Mouse (Mus musculus) CD4-positive, CD25-positive, alpha-beta regulatory T cell, adult 2 months (primary cell): ENCODE measurements around the gene Cabp2.
"Not testable (repeated sequence)": the region's sequence is repeated elsewhere in the genome, so short reads cannot be mapped to it uniquely, and the experiment has no call there.

Experiments used
- DNase-seq: peaks from one replicate; pipeline ENCODE4 v3.0.0-alpha.2; 2012; ENCODE audit warnings: low read depth, low spot score

The Cabp2 gene

DNA sequence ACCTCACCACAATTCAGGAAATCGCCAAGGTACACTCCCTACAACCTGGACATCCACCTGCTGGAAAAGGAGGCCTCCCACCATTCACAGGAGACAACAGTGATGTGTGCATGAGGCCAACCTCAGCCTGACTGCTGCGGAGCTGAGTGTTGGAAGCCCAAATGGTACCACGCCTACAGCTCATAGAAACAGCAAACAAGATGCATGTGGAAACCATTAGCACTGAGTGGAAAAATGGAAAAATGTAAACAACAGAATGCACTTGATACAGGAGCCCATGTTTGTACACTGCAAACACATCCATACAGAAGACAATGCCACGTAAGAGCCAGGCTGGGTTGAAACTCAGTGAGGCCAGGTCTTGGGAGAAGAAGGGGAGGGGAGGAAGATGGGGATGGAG, 43.1 kb downstream of the Cabp2 start:
- no peak for DNase-seq

DNA sequence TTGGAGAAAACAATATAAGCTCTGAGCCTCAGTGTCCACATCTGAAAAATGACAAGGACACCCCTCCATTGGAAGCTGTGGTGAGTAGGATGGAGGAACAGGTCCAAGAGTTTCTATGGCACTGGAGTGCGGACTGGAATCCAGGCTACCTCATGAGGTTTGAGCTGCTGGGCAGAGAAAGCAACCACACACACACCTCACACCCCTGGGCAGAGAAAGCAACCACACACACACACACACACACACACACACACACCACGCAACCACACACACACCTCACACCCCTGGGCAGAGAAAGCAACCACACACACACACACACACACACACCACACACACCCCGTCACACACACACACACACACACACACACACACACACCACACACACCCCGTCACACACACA, 43.9 kb downstream of the Cabp2 start:
- not testable (repeated sequence) for DNase-seq

DNA sequence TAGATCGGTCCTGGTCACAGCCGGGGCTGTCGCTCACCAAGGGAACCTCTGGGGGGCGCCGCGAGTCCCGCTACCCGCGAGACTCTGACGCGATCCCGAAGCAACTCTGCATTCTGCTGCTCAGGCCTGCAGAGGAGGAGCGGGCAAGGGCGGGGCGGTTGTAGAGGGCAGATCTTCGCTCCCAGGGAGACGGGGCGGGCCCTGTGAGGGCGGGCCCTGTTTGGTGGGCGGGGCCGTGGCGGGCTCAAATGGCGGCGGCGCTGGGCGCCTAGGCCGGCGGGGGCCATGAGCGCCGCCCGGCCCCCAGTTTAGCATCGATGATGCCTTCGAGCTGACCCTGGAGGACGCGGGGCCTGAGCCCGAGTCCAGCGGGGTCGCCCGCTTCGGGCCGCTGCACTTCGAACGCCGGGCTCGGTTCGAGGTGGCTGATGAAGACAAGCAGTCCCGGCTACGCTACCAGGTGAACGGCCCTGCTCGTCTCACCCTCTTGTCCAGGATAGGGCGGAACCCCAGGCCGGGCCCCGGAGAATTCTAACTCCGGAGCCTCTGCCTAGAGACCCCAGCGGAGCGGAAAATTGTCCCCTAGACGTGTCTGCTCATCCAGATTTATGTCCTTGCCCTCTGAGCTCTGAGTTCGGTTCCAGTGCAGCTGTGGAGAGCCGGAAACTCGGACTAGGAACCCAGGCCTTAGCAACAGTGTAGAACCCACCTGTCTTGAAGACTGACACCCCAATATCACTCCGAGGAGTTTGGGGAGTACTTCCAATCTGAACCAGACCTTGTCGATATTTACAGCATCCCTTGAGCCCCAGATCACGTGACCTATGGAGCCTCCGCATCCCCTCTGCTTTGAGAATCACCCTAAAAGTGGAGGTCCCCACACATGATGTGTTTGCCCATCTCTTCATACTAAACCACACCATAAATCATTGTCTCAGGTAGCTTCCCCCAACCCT, 44.6 kb downstream of the Cabp2 start, which contains the start of gene Aip:
Gene Aip (minus strand): TSS at position 118 of the 956 bp plus-strand sequence.
- peak; percentile 99 for DNase-seq

DNA sequence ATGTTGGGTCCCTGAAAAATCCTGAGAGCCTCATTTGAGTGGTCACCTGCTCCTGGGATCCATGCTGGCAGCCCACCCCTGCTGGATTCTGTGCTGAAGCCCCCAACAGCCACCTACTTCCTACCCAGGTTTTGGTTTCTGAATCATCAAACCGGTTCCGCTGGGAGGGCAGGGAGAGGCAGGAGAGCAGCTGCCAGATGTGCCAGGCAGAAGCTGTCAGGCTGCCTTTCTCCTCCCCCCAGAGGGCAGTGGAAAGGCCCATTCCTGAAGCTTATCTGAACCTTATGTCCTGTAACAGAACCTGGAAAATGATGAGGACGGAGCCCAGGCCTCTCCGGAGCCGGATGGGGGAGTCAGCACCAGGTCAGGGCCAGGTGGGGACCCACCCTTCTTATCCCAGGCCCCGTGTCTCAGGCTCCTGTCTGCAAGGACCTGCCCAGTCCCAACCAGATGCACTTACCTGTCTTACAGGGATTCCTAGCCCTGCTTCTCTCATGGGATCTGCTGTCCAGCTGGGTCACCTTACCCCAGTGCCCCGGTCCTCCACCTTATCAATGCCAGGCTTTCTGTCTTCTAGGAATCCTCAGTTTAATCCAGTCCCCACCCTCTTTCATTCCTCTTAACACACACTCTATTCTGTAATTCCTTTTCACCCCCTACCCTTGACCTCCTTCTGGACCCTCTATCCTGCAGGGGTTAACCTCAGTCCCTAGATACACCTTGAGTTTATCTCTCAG, 45.5 kb downstream of the Cabp2 start:
- DNase-seq: no peak

DNA sequence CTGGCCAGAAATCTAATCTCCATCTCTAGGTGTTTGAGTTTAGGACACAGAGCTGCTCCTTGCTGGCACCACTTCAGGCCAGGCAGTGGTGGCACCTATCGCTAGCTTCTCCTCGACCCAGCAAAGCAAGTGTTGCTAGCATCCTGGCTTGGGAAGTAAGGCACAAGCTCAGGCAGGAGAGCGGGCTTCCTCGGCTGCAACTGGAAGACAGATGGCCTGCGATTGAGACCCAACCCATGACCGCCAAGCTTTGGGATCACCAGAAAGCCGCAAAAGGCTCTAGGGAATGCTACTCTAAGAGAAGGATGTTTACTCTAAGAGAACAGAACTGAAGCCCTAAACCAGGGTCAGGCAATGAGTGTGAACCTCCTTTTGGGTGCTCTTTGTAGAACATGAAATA, 48.1 kb downstream of the Cabp2 start:
- no peak for DNase-seq

DNA sequence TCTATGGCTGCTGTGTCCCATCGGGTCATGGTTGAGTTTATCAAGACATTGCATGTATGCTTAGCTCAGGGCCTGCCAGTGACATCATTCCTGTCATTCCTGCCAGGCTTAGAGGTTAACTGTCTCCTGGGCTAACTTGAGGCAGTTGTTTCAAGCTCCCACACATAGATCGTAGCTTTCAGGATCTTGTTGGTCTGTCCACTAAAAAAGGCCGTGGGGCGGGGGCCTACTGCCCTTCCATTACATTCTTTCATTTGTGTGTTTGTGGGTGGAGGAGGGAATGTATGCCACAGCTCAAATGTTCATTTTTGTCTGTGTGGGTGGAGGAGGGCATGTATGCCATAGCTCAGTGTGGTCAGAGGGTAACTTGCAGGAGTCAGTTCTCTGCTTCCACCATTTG, 48.7 kb downstream of the Cabp2 start:
- DNase-seq: no peak

DNA sequence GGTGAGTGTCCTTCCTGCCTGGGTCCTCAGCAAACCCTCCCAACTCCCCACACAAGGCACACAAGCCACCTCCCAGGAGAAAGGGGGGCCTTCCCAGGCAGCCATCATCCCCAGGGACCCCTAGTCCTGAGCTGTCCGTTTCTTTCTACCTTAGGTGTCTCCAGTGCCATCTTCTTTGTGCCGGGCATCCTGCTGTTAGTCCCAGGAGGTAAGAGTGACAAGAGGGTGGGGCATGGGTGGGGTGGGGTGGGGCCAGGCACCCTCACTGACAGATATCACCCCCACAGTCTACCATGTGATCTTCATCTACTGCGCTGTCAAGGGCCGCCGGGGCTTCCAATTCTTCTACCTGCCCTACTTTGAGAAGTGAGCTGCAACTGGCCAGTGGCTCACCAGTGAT, 49.7 kb downstream of the Cabp2 start:
- DNase-seq: no peak

DNA sequence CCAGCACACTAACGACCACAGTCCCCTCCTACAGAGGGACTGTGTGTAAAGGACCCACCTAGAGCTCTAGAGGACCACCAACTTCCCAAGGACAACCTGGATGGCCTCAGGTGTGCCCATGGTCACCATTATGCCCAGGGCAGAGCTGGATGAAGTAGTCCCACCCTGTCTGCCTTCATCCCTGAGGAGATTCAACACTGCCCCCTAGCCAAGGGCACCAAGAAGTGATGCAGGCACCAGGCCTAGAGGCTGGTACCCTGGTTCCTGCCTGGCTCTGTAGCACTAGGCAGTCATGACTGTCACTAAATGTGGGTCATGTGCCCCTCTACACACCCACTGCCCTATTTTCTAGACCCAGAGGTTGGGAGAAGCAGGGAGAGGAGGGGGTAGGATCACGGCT, 50.4 kb downstream of the Cabp2 start:
- no peak for DNase-seq

DNA sequence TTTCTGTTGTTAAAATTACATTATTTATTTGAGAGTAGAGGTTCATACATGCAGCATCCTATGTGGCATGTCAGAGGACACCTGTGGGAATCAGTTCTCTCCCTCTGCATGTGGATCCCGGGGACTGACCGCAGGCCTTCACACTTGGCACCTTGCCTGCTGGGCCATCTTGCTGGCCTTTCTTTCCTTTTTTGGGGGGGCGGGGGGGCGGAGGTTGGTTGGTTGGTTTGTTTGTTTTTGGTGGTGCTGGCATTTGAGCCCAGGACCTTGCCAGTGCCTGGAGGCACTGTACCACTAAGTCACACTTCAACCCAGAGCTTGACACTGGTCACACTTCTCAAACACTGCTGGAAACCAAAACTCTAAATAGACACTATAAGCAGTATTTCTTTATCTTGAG, 53.0 kb downstream of the Cabp2 start:
- no peak for DNase-seq

DNA sequence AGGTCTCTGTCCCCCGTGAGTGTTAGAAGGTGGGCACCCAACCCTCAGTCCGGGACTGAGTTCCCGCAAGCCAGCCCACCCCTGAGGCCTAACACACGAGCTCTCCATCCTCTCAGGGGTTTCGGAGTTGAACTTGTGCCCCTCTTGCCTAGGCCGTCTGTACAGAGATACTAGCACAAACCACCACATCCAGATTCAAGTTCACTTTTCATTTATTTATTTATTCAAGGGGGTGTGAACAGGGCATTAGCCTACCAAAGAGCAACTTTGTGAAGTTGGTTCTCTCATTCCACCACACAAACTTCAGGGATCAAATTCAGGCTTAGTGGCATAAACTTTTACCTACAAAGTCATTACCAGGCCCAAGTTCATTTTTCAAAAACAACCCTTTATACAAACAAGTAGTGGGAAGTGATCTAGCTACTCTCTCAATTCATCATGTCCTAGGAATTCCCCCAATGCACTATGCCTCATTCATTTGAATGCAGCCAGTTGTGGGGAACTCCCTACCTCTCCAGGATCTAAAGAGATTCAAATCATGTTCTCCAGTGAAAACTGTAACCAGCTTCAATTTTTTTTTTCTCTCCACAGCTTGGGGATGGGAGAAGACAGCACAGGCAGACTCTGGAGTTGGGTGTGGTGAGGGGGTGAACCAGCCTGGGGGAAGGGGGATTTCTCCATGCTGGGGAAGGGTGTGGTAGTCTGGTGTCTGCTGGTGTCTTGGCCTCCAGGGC, 54.0 kb downstream of the Cabp2 start:
- DNase-seq: peak; percentile 45

DNA sequence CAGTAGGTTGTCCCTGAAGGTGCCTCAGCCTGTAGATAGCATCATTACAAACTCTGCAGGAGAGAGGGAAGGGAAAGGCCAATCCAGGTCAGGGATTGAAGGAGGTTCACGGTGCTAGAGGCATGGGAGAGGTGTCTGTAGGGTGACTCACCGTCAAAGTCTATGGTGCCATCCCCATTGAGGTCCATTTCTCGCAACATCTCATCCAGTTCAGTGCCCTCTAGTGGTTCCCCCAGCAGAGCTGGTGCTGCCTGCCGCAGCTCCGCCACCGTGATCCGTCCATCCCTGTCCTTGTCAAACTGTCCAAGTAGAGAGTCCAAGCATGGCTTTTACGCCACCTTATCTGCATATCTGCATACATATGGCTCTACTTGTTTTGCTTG, 54.6 kb downstream of the Cabp2 start:
- DNase-seq: peak; percentile 66

DNA sequence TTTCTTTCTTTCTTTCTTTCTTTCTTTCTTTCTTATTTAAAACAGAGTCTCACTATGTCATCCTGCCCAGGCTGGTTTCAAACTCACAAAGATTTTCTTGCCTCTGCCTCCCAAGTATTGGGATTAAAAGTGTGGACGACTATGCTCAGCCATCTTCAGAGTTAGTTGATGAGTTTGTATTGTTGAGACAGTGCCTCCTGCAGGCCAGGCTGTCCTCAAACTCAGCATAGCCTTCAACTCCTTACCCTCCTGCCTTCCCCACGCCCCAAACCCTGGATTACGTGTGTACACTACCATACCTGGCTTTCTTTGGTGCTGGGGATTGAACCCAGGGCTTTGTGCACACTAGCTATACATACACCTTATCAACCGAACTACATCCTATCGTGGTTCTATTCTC, 55.1 kb downstream of the Cabp2 start:
- peak; percentile 62 for DNase-seq
